Mouse (Mus musculus) hindbrain, postnatal 0 days (tissue): ENCODE results near the gene Supt16. TPM values are rescaled to one million over a fixed set of nuclear protein-coding genes. Genes with fewer than 3 reads are reported as not detected.

Source experiments
- ATAC-seq: fragments of 200-750 bp; cut with Nextera tagmentation; 2 replicates; pipeline ENCODE4 v1.8.0; 2017; ENCODE audit warnings: mild to moderate bottlenecking, moderate TSS enrichment, moderate library complexity
- DNase-seq: peaks from one replicate; pipeline ENCODE4 v3.0.0-alpha.2; 2015; ENCODE audit warnings: low spot score
- H3K27ac ChIP-seq: fragments of 300-500 bp; sonication (generic); 2 replicates; pipeline ENCODE4 v1.5.1; 2014; ENCODE audit warnings: mild to moderate bottlenecking
- H3K27me3 ChIP-seq: fragments of 300-500 bp; sonication (generic); 2 replicates; pipeline ENCODE4 v1.6.1; 2014; ENCODE audit warnings: low read length, mixed read lengths; ENCODE audit not compliant: insufficient read depth
- H3K36me3 ChIP-seq: fragments of 300-500 bp; sonication (generic); 2 replicates; pipeline ENCODE4 v1.6.1; 2014; ENCODE audit warnings: low read length, mixed read lengths; ENCODE audit not compliant: insufficient read depth
- H3K4me1 ChIP-seq: fragments of 300-500 bp; sonication (generic); 2 replicates; pipeline ENCODE4 v1.6.1; 2014; ENCODE audit warnings: antibody characterized with exemption, low read length, mixed read lengths; ENCODE audit not compliant: insufficient read depth
- H3K4me2 ChIP-seq: fragments of 300-500 bp; sonication (generic); 2 replicates; pipeline ENCODE4 v1.6.1; 2014; ENCODE audit warnings: low read depth, mild to moderate bottlenecking, low read length, moderate library complexity, mixed read lengths
- H3K4me3 ChIP-seq: fragments of 300-500 bp; sonication (generic); 2 replicates; pipeline ENCODE4 v1.5.1; 2014; ENCODE audit warnings: low read length
- H3K9ac ChIP-seq: fragments of 300-500 bp; sonication (generic); replicated peaks from 2 replicates; pipeline ENCODE4 v1.6.1; 2014; ENCODE audit warnings: mild to moderate bottlenecking, low read length, moderate library complexity, mixed read lengths
- H3K9me3 ChIP-seq: fragments of 300-500 bp; sonication (generic); 2 replicates; pipeline ENCODE4 v1.6.1; 2016; ENCODE audit warnings: low read length, mixed read lengths
- CTCF ChIP-seq: IDR thresholded peaks from 2 replicates; pipeline ENCODE4 v1.5.1; 2016; ENCODE audit warnings: antibody characterized with exemption, control low read depth, low read depth
- WGBS: fragments of 180-500 bp; shearing (Covaris S2); extraction: QIAGEN DNeasy Blood & Tissue Kit; methylation state at CpG from one replicate; pipeline ENCODE4 v1.1.7; 2014; 5-methylcytosine and 5-hydroxymethylcytosine counted together
- polyA plus RNA-seq: library from polyadenylated mRNA; unstranded; fragments of >200 nt; fragmentation: Nextera tagmentation; extraction: Ambion mirVana; gene quantifications from 2 replicates; pipeline ENCODE4 v1.2.1, GENCODE M21; 2015
- total RNA-seq: library from RNA; depleted of rRNA; stranded (reverse); fragments of >200 nt; gene quantifications from 2 replicates; pipeline ENCODE4 v1.2.3, GENCODE M21; 2014

The Supt16 gene
- total and polyA plus RNA-seq, 2 experiments from 2014 or later: 28.4 to 43.8 TPM

- ATAC-seq (no peak), DNase-seq (no peak)
- H3K9ac ChIP-seq: no peak overlapping the region
- no peak overlapping the region for H3K27ac ChIP-seq
- no peak for TF ChIP-seq CTCF
- no peaks in the 10 kb centered on the region for H3K27me3 ChIP-seq
- no peak overlapping the region for H3K4me2 ChIP-seq
- H3K36me3 ChIP-seq: peaks cover 66% of the 10 kb centered on the region
- no peaks in the 10 kb centered on the region for H3K4me1 ChIP-seq
- H3K4me3 ChIP-seq: no peak overlapping the region
- H3K9me3 ChIP-seq: no peaks in the 10 kb centered on the region
- WGBS: 81% methylated on average over 6 of the region's 6 CpGs
Measured at GRCm38 (mm10) chr14:52232249-52232648, 35.0 kb upstream of the Supt16 start.

- no peak overlapping the region for H3K27ac ChIP-seq
- no peak overlapping the region for H3K4me2 ChIP-seq
- H3K9me3 ChIP-seq: no peaks in the 10 kb centered on the region
- no peak overlapping the region for H3K4me3 ChIP-seq
- ATAC-seq (no peak), DNase-seq (no peak)
- peaks cover 71% of the 10 kb centered on the region for H3K36me3 ChIP-seq
- H3K9ac ChIP-seq: no peak overlapping the region
- no peaks in the 10 kb centered on the region for H3K4me1 ChIP-seq
- WGBS: 97% methylated on average over 2 of the region's 2 CpGs
- H3K27me3 ChIP-seq: no peaks in the 10 kb centered on the region
- TF ChIP-seq CTCF: no peak
Measured at GRCm38 (mm10) chr14:52225972-52226371, 28.8 kb upstream of the Supt16 start.

DNA sequence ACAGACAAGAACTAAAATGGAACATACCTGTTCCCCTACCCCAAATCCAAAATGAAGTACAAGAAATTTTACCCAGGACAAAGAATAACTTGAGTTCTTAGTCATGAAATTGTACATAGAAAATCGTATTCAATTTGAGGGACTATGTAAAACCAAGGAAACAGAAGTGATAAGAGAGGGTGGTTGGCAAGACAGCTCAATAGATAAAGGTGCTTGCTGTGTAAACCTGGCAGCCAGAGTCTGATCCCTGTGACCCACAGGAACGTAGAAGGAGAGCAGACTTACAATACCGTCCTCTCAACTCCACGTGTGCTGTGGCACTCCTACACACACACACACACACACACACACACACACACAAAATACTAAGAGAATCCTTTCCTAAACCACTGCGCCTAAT lies 20.0 kb upstream of the Supt16 start:
- Histone ChIP-seq H3K4me2 (no peak overlapping the region), H3K36me3 (peaks cover 77% of the 10 kb centered on the region), H3K9me3 (no peaks in the 10 kb centered on the region), H3K4me1 (no peaks in the 10 kb centered on the region), H3K9ac (no peak overlapping the region), H3K27ac (no peak overlapping the region), H3K27me3 (no peaks in the 10 kb centered on the region), H3K4me3 (no peak overlapping the region)
- WGBS: 93% methylated on average over 5 of the region's 5 CpGs
- no peak for DNase-seq
- ATAC-seq: no peak
- TF ChIP-seq CTCF: no peak

DNA sequence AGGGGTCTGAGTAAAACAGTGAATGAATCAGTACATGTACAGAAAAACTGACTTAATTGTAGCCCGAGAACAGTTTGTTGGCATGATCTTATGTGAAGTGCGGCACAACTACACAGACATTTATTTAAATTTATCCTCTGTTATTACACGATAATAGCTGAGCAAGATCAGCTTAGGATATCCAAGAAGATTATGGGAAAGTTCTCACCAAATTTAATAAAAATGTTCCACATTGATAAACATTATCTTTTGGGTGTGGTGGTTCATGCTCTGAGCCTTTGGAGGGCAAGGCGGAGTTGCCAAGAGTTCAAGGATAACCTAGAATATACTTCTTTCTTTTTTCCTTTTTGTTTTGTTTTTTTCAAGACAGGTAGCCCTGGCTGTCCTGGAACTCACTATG lies 2.2 kb upstream of the Supt16 start:
- DNase-seq: no peak
- TF ChIP-seq CTCF: no peak
- ATAC-seq: no peak
- H3K9me3 ChIP-seq: no peaks in the 10 kb centered on the region
- no peak overlapping the region for H3K4me3 ChIP-seq
- no peak overlapping the region for H3K4me2 ChIP-seq
- no peak overlapping the region for H3K9ac ChIP-seq
- no peaks in the 10 kb centered on the region for H3K4me1 ChIP-seq
- no peak overlapping the region for H3K27ac ChIP-seq
- H3K27me3 ChIP-seq: no peaks in the 10 kb centered on the region
- 92% methylated on average over 4 of the region's 4 CpGs for WGBS
- H3K36me3 ChIP-seq: peaks cover 28% of the 10 kb centered on the region

- no peak for TF ChIP-seq CTCF
- peak overlapping the region; percentile 98; the same call in 1 of the 2 replicates for H3K4me3 ChIP-seq
- peak overlapping the region; percentile 92 for H3K4me2 ChIP-seq
- no peaks in the 10 kb centered on the region for H3K4me1 ChIP-seq
- no peak overlapping the region for H3K9ac ChIP-seq
- ATAC-seq (no peak), DNase-seq (no peak)
- no peak overlapping the region for H3K27ac ChIP-seq
- peaks cover 18% of the 10 kb centered on the region for H3K36me3 ChIP-seq
- WGBS: 13% methylated on average over 3 of the region's 3 CpGs
- no peaks in the 10 kb centered on the region for H3K9me3 ChIP-seq
- H3K27me3 ChIP-seq: no peaks in the 10 kb centered on the region
Measured at GRCm38 (mm10) chr14:52198141-52198540, 925 bp upstream of the Supt16 start.

DNA sequence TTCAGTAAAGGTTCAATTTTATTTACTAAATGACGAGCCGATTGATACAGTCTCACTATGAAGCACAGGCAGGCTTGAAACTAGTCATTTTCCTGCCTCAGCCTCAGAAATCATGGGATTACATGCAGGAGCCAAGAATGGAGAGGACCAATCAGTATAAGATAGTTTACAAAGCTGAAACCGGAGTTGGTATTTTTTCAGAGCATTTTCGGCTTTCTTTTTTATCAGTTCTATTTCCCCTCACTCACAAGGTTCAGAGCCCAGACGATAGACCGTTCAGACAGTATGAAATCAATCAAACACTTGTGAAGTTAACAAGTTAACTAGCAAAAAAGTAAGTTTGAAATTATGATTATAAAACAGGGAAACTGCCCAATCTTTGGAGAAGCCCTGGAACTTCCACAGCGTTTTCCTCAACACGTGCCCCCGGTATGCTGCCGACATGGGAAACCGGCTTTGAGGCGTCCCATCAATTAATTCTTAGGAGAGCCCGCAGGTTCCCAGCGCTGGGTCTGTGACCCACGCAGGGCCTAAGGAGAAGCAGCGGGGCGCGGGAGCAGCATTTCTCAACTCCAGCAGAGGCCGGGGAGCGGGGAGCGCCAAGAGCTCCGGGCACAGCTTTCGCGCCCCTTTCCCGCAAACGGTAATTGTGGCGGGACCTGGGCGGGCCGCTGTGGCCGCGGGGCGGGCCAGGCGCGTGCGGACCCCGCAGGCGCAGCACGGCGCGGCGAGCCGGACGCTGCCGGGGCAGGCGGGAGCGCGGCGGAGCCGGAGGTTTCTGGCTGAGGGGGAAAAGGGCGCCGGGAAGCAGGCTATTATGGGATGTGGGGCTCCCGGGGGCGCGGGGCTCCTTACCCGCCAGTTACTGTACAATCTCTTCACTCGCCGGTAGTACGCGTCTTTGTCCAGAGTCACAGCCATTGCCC lies 723 bp downstream of the Supt16 start:
- peaks cover 19% of the 10 kb centered on the region for H3K36me3 ChIP-seq
- no peak; the same call in 1 of the 2 replicates for ATAC-seq
- peak overlapping the region; percentile 97 for H3K9ac ChIP-seq
- no peaks in the 10 kb centered on the region for H3K27me3 ChIP-seq
- peak overlapping the region; percentile 92 for H3K4me2 ChIP-seq
- no peaks in the 10 kb centered on the region for H3K9me3 ChIP-seq
- no peaks in the 10 kb centered on the region for H3K4me1 ChIP-seq
- peak; percentile 23 for DNase-seq
- no peak for TF ChIP-seq CTCF
- peak overlapping the region; percentile 98 for H3K27ac ChIP-seq
- 1% methylated on average over 56 of the region's 59 CpGs for WGBS
- peak overlapping the region; percentile 98 for H3K4me3 ChIP-seq

DNA sequence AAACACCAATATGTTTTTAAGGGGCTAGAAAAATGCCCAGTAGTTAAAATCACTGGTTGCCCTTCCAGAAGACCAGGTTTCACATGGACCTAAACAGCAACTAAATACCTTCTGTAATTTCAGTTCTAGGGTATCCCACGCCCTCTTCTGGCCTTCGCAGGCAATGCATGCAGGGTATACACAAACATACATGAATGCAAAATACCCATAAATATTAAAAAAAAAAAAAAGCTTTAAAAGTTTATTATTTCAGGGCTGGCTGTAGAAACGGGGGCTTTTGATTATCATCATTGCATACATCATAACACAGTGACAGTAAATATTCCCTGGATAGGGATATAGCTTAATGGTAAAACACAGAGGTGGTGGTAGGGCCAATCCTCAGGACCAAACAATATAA lies 1.5 kb downstream of the Supt16 start:
- Histone ChIP-seq H3K9me3 (no peaks in the 10 kb centered on the region), H3K9ac (0 out of 2 replicates have a peak overlapping the region, but pooled peaks have one; percentile 97), H3K4me1 (no peaks in the 10 kb centered on the region), H3K36me3 (peaks cover 19% of the 10 kb centered on the region), H3K4me2 (peak overlapping the region; percentile 92), H3K27ac (no peak overlapping the region), H3K27me3 (no peaks in the 10 kb centered on the region), H3K4me3 (peak overlapping the region; percentile 98)
- TF ChIP-seq CTCF: peak; percentile 70
- WGBS: 14% methylated on average over 3 of the region's 3 CpGs
- ATAC-seq (no peak), DNase-seq (peak; percentile 67)
